Mouse (Mus musculus) lung, postnatal 0 days (tissue): ENCODE data around the gene Ehd2.

Source experiments
- CTCF ChIP-seq: IDR thresholded peaks from 2 replicates; pipeline ENCODE4 v1.5.1; 2016; ENCODE audit warnings: antibody characterized with exemption, mild to moderate bottlenecking
- EP300 ChIP-seq: IDR thresholded peaks from 2 replicates; pipeline ENCODE4 v1.6.1; 2016; ENCODE audit warnings: antibody characterized with exemption, mild to moderate bottlenecking, control low read depth

DNA sequence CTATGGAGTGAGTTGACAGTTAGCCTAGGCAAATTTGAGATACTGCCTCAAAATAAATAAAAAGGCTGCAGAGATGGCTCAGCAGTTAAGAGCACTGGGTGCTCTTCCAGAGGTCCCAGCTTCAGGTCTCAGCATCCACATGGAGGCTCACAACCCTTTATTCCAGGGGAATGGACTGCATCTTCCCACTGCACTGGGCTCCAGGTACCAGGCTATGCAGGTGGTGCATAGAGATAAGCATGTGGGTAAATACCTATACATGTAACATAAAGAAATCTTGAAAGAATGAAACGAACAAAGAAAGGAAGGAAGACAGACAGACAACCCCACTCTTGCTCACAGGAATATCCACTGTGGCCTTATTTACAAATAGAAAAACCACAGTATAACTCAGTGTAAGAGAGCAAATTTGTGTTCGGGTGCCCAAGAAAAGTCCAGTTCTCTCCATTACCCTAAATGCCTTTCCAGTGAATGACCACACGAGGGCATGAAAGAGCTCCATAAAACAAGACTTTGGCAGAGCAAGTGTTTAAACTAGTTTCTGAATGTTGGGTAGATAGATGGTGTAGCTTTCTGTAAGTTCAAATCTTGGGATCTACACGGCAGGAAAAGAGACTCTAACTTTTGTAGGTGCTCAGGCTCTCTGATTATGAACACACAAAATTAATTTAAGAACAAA lies 15.5 kb upstream of the Ehd2 start:
- TF ChIP-seq CTCF (peak; percentile 88), EP300 (no peak)
